Mouse (Mus musculus): ENCODE data around the gene Gng2. TPM values are rescaled to one million over a fixed set of nuclear protein-coding genes. Genes with fewer than 3 reads are reported as not detected.
"Not testable (repeated sequence)": the region's sequence is repeated elsewhere in the genome, so short reads cannot be mapped to it uniquely, and the experiment has no call there.

Gene Gng2
- polyA plus RNA-seq, 1 experiment from 2014 or later = 390 TPM

- 95% methylated on average over 2 of the region's 2 CpGs for WGBS
- Histone ChIP-seq H3K4me2 (no peak overlapping the region), H3K4me1 (replicated peaks) (peaks cover 41% of the 10 kb centered on the region), H3K27me3 (no peaks in the 10 kb centered on the region), H3K27ac (no peak overlapping the region), H3K36me3 (peaks cover 24% of the 10 kb centered on the region), H3K9ac (no peak overlapping the region), H3K4me3 (no peak overlapping the region), H3K9me3 (no peaks in the 10 kb centered on the region)
- ATAC-seq (ENCODE audit: low FRiP score) = no peak
Observed at GRCm38 (mm10) chr14:19924086-19924485, 53.3 kb downstream of the Gng2 start.

- H3K4me2 ChIP-seq = no peak overlapping the region
- no peaks in the 10 kb centered on the region for H3K9me3 ChIP-seq
- peak overlapping the region; percentile 80 for H3K27ac ChIP-seq
- H3K36me3 ChIP-seq = peaks cover 24% of the 10 kb centered on the region
- H3K27me3 ChIP-seq = no peaks in the 10 kb centered on the region
- peak; percentile 78 for ATAC-seq (ENCODE audit: low FRiP score)
- peak overlapping the region; percentile 29; the same call in 1 of the 2 replicates for H3K9ac ChIP-seq
- 13% methylated on average over 13 of the region's 13 CpGs for WGBS
- H3K4me3 ChIP-seq = no peak overlapping the region
- H3K4me1 ChIP-seq (replicated peaks) = peaks cover 51% of the 10 kb centered on the region
Observed at GRCm38 (mm10) chr14:19920254-19920691, 57.2 kb downstream of the Gng2 start.

GRCm38 (mm10) chr14:19919789-19920188 lies 57.6 kb downstream of the Gng2 start:
- 44% methylated on average over 7 of the region's 7 CpGs for WGBS
- Histone ChIP-seq H3K9me3 (no peaks in the 10 kb centered on the region), H3K4me1 (replicated peaks) (peaks cover 51% of the 10 kb centered on the region), H3K36me3 (peaks cover 26% of the 10 kb centered on the region), H3K27me3 (no peaks in the 10 kb centered on the region), H3K9ac (peak overlapping the region; percentile 29; the same call in 1 of the 2 replicates), H3K27ac (peak overlapping the region; percentile 80), H3K4me2 (no peak overlapping the region), H3K4me3 (no peak overlapping the region)
- peak; percentile 32; the same call in 1 of the 2 replicates for ATAC-seq (ENCODE audit: low FRiP score)

- 88% methylated on average over 7 of the region's 7 CpGs for WGBS
- Histone ChIP-seq H3K9me3 (no peaks in the 10 kb centered on the region), H3K27ac (no peak overlapping the region), H3K4me2 (no peak overlapping the region), H3K27me3 (no peaks in the 10 kb centered on the region), H3K4me3 (no peak overlapping the region), H3K4me1 (replicated peaks) (peaks cover 56% of the 10 kb centered on the region), H3K36me3 (peaks cover 16% of the 10 kb centered on the region), H3K9ac (no peak overlapping the region)
- ATAC-seq (ENCODE audit: low FRiP score) = no peak
Observed at GRCm38 (mm10) chr14:19917534-19917933, 59.9 kb downstream of the Gng2 start.

GRCm38 (mm10) chr14:19916315-19916714 lies 61.1 kb downstream of the Gng2 start:
- H3K9me3 ChIP-seq = no peaks in the 10 kb centered on the region
- no peak for ATAC-seq (ENCODE audit: low FRiP score)
- no peak overlapping the region for H3K9ac ChIP-seq
- peaks cover 16% of the 10 kb centered on the region for H3K36me3 ChIP-seq
- H3K27me3 ChIP-seq = no peaks in the 10 kb centered on the region
- no peak overlapping the region for H3K4me2 ChIP-seq
- H3K4me1 ChIP-seq (replicated peaks) = peaks cover 46% of the 10 kb centered on the region
- H3K27ac ChIP-seq = no peak overlapping the region
- H3K4me3 ChIP-seq = no peak overlapping the region
- WGBS = 79% methylated on average over 2 of the region's 2 CpGs

GRCm38 (mm10) chr14:19912891-19913290 lies 64.5 kb downstream of the Gng2 start:
- Histone ChIP-seq H3K36me3 (peaks cover 11% of the 10 kb centered on the region), H3K9me3 (no peaks in the 10 kb centered on the region), H3K27ac (no peak overlapping the region), H3K27me3 (no peaks in the 10 kb centered on the region), H3K9ac (no peak overlapping the region), H3K4me2 (no peak overlapping the region), H3K4me1 (replicated peaks) (peaks cover 20% of the 10 kb centered on the region), H3K4me3 (no peak overlapping the region)
- 81% methylated on average over 3 of the region's 3 CpGs for WGBS
- ATAC-seq (ENCODE audit: low FRiP score) = no peak

- H3K9ac ChIP-seq = no peak overlapping the region
- 0 out of 2 replicates have a peak, but pooled peaks cover 4% of the 10 kb centered on the region for H3K36me3 ChIP-seq
- peak overlapping the region; percentile 66 for H3K27ac ChIP-seq
- H3K4me3 ChIP-seq = no peak overlapping the region
- H3K4me1 ChIP-seq (replicated peaks) = peaks cover 32% of the 10 kb centered on the region
- WGBS = 53% methylated on average over 5 of the region's 5 CpGs
- no peak overlapping the region for H3K4me2 ChIP-seq
- no peaks in the 10 kb centered on the region for H3K9me3 ChIP-seq
- no peaks in the 10 kb centered on the region for H3K27me3 ChIP-seq
- peak; percentile 80 for ATAC-seq (ENCODE audit: low FRiP score)
Observed at GRCm38 (mm10) chr14:19905615-19906014, 71.8 kb downstream of the Gng2 start.

GRCm38 (mm10) chr14:19904821-19905220 lies 72.6 kb downstream of the Gng2 start:
- H3K4me3 ChIP-seq = no peak overlapping the region
- peak overlapping the region; percentile 66 for H3K27ac ChIP-seq
- peaks cover 38% of the 10 kb centered on the region for H3K4me1 ChIP-seq (replicated peaks)
- no peaks in the 10 kb centered on the region for H3K9me3 ChIP-seq
- H3K27me3 ChIP-seq = no peaks in the 10 kb centered on the region
- no peak overlapping the region for H3K9ac ChIP-seq
- 0 out of 2 replicates have a peak, but pooled peaks cover 4% of the 10 kb centered on the region for H3K36me3 ChIP-seq
- no peak overlapping the region for H3K4me2 ChIP-seq
- whole genome bisulfite sequencing = 61% methylated on average over 3 of the region's 3 CpGs
- ATAC-seq (ENCODE audit: low FRiP score) = no peak

GRCm38 (mm10) chr14:19904031-19904430 lies 73.4 kb downstream of the Gng2 start:
- Histone ChIP-seq H3K9me3 (no peaks in the 10 kb centered on the region), H3K27ac (peak overlapping the region; percentile 36), H3K4me2 (no peak overlapping the region), H3K36me3 (0 out of 2 replicates have a peak, but pooled peaks cover 4% of the 10 kb centered on the region), H3K4me1 (replicated peaks) (peaks cover 38% of the 10 kb centered on the region), H3K4me3 (no peak overlapping the region), H3K27me3 (no peaks in the 10 kb centered on the region), H3K9ac (no peak overlapping the region)
- WGBS = 41% methylated on average over 5 of the region's 5 CpGs
- ATAC-seq (ENCODE audit: low FRiP score) = no peak

GRCm38 (mm10) chr14:19900492-19900891 lies 76.9 kb downstream of the Gng2 start:
- 64% methylated on average over 4 of the region's 4 CpGs for WGBS
- H3K9me3 ChIP-seq = no peaks in the 10 kb centered on the region
- H3K4me3 ChIP-seq = no peak overlapping the region
- peaks cover 26% of the 10 kb centered on the region for H3K4me1 ChIP-seq (replicated peaks)
- no peak; the same call in 1 of the 2 replicates for ATAC-seq (ENCODE audit: low FRiP score)
- no peak overlapping the region for H3K9ac ChIP-seq
- H3K36me3 ChIP-seq = no peaks in the 10 kb centered on the region
- no peaks in the 10 kb centered on the region for H3K27me3 ChIP-seq
- H3K4me2 ChIP-seq = no peak overlapping the region
- peak overlapping the region; percentile 44 for H3K27ac ChIP-seq

GRCm38 (mm10) chr14:19887569-19887968 lies 89.9 kb downstream of the Gng2 start:
- H3K9ac ChIP-seq = no peak overlapping the region
- H3K9me3 ChIP-seq = no peaks in the 10 kb centered on the region
- no peak for ATAC-seq (ENCODE audit: low FRiP score)
- H3K4me2 ChIP-seq = no peak overlapping the region
- no peak overlapping the region for H3K27ac ChIP-seq
- no peak overlapping the region for H3K4me3 ChIP-seq
- WGBS = 97% methylated on average over 5 of the region's 5 CpGs
- H3K27me3 ChIP-seq = no peaks in the 10 kb centered on the region
- no peaks in the 10 kb centered on the region for H3K4me1 ChIP-seq (replicated peaks)
- H3K36me3 ChIP-seq = peaks cover 43% of the 10 kb centered on the region

GRCm38 (mm10) chr14:19884431-19884830 lies 93.0 kb downstream of the Gng2 start:
- not testable (repeated sequence) for H3K27ac ChIP-seq; H3K4me1 ChIP-seq (replicated peaks); H3K27me3 ChIP-seq; H3K9ac ChIP-seq; H3K4me3 ChIP-seq; H3K4me2 ChIP-seq; ATAC-seq (ENCODE audit: low FRiP score); H3K9me3 ChIP-seq
- H3K36me3 ChIP-seq = peaks cover 25% of the 10 kb centered on the region
- WGBS = 94% methylated on average over 1 of the region's 1 CpGs

- Histone ChIP-seq H3K4me3 (no peak overlapping the region), H3K4me2 (no peak overlapping the region), H3K4me1 (replicated peaks) (no peaks in the 10 kb centered on the region), H3K36me3 (peaks cover 39% of the 10 kb centered on the region), H3K27me3 (no peaks in the 10 kb centered on the region), H3K27ac (no peak overlapping the region), H3K9me3 (no peaks in the 10 kb centered on the region), H3K9ac (no peak overlapping the region)
- WGBS = 80% methylated on average over 11 of the region's 11 CpGs
- ATAC-seq (ENCODE audit: low FRiP score) = no peak
Observed at GRCm38 (mm10) chr14:19874201-19874807, 103.1 kb downstream of the Gng2 start.
